Mouse (Mus musculus) adrenal gland, adult 8-10 months (tissue): Measurements from ENCODE around the gene Rnf216. TPM values are rescaled to one million over a fixed set of nuclear protein-coding genes. Genes with fewer than 3 reads are reported as not detected.

Source experiments
- DNase-seq: peaks from one replicate; pipeline ENCODE4 v3.0.0; 2022
- total RNA-seq, 4 experiments: library from RNA; stranded (reverse); gene quantifications; 2 replicates each; pipeline ENCODE4 v1.2.4; 2022

Gene Rnf216
- total RNA-seq, 4 experiments from 2014 or later: 41.7 to 58.3 (median 53.6) TPM

GRCm38 (mm10) chr5:143000654-143001500, 111.9 kb downstream of the Rnf216 start:
- DNase-seq: no peak

GRCm38 (mm10) chr5:143000091-143000490, 112.7 kb downstream of the Rnf216 start:
- DNase-seq: no peak

GRCm38 (mm10) chr5:142998171-142998570, 114.6 kb downstream of the Rnf216 start:
- peak; percentile 40 for DNase-seq

- DNase-seq: peak; percentile 74
Measured at GRCm38 (mm10) chr5:142997526-142997925, 115.3 kb downstream of the Rnf216 start.

GRCm38 (mm10) chr5:142994746-142995145, 118.0 kb downstream of the Rnf216 start:
- no peak for DNase-seq

- no peak for DNase-seq
Measured at GRCm38 (mm10) chr5:142989167-142989566, 123.6 kb downstream of the Rnf216 start.

GRCm38 (mm10) chr5:142988520-142988919, 124.3 kb downstream of the Rnf216 start:
- no peak for DNase-seq

GRCm38 (mm10) chr5:142984271-142984670, 128.5 kb downstream of the Rnf216 start:
- no peak for DNase-seq

- DNase-seq: no peak
Measured at GRCm38 (mm10) chr5:142983174-142983573, 129.6 kb downstream of the Rnf216 start.

GRCm38 (mm10) chr5:142982046-142982801, 130.6 kb downstream of the Rnf216 start:
- no peak for DNase-seq

- no peak for DNase-seq
Measured at GRCm38 (mm10) chr5:142976516-142976915, 136.3 kb downstream of the Rnf216 start.

- no peak for DNase-seq
Measured at GRCm38 (mm10) chr5:142974598-142975121, 138.1 kb downstream of the Rnf216 start.

- no peak for DNase-seq
Measured at GRCm38 (mm10) chr5:142973971-142974370, 138.8 kb downstream of the Rnf216 start.

- DNase-seq: no peak
Measured at GRCm38 (mm10) chr5:142968411-142968810, 144.4 kb downstream of the Rnf216 start.

- DNase-seq: no peak
Measured at GRCm38 (mm10) chr5:142964650-142965049, 148.1 kb downstream of the Rnf216 start.

GRCm38 (mm10) chr5:142963705-142964494, 148.9 kb downstream of the Rnf216 start:
- DNase-seq: no peak

GRCm38 (mm10) chr5:142963003-142963704, 149.6 kb downstream of the Rnf216 start:
- no peak for DNase-seq

- DNase-seq: no peak
Measured at GRCm38 (mm10) chr5:142962444-142962961, 150.3 kb downstream of the Rnf216 start.

GRCm38 (mm10) chr5:142961881-142962443, 150.8 kb downstream of the Rnf216 start:
- no peak for DNase-seq

- no peak for DNase-seq
Measured at GRCm38 (mm10) chr5:142961398-142961880, 151.4 kb downstream of the Rnf216 start.

GRCm38 (mm10) chr5:142960775-142961271, 152.0 kb downstream of the Rnf216 start:
- DNase-seq: no peak
